Mouse (Mus musculus) G1E (cell line): ENCODE results near the gene Ednra. TPM values are rescaled to one million over a fixed set of nuclear protein-coding genes. Genes with fewer than 3 reads are reported as not detected.

ENCODE experiments used
- ATAC-seq: 2 replicates; pipeline ENCODE4 v1.8.0; 2016; ENCODE audit warnings: mild to moderate bottlenecking; ENCODE audit not compliant: insufficient number of reproducible peaks, poor library complexity, low FRiP score, severe bottlenecking; ENCODE audit errors: extremely low read depth
- DNase-seq: peaks from one replicate; pipeline ENCODE4 v3.0.0; 2012; ENCODE audit warnings: low spot score
- H3K27me3 ChIP-seq: 2 replicates; pipeline ENCODE4 v1.6.1; 2012; ENCODE audit warnings: mild to moderate bottlenecking, low read length, inconsistent platforms; ENCODE audit not compliant: insufficient read depth
- H3K36me3 ChIP-seq: replicated peaks from 2 replicates; pipeline ENCODE3; 2012; ENCODE audit warnings: mild to moderate bottlenecking, inconsistent platforms
- H3K4me1 ChIP-seq: 2 replicates; pipeline ENCODE4 v1.6.1; 2012; ENCODE audit warnings: low read depth, low read length, inconsistent platforms, mixed read lengths; ENCODE audit not compliant: insufficient read depth
- H3K4me3 ChIP-seq: 2 replicates; pipeline ENCODE4 v1.5.1; 2012; ENCODE audit warnings: low read depth, mild to moderate bottlenecking, inconsistent platforms, low read length, moderate library complexity, mixed read lengths
- H3K9me3 ChIP-seq: replicated peaks from 2 replicates; pipeline ENCODE4 v1.6.1; 2012; ENCODE audit warnings: inconsistent platforms
- CTCF ChIP-seq: IDR thresholded peaks from 2 replicates; pipeline ENCODE4 v1.5.1; 2012; ENCODE audit warnings: low read depth, low read length, inconsistent platforms, mixed read lengths
- GATA1 ChIP-seq: IDR thresholded peaks from 2 replicates; pipeline ENCODE4 v1.6.1; 2012; ENCODE audit warnings: borderline replicate concordance, low read length, inconsistent platforms, mixed read lengths
- GATA2 ChIP-seq: IDR thresholded peaks from 2 replicates; pipeline ENCODE4 v1.6.1; 2012; ENCODE audit warnings: low read depth, low read length, inconsistent platforms, borderline replicate concordance
- POLR2AphosphoS5 ChIP-seq: IDR thresholded peaks from 2 replicates; pipeline ENCODE4 v1.6.1; 2012; ENCODE audit warnings: low read depth, low read length, inconsistent platforms; ENCODE audit not compliant: insufficient replicate concordance
- TAL1 ChIP-seq: conservative IDR thresholded peaks from 2 replicates; pipeline ENCODE4 v1.6.1; 2012; ENCODE audit warnings: low read depth, low read length, inconsistent platforms, mixed read lengths
- polyA plus RNA-seq: library from polyadenylated mRNA; stranded (reverse); fragments of >175 nt; gene quantifications from 2 replicates; pipeline ENCODE4 v1.2.3, GENCODE M21; 2012
- total RNA-seq, 2 experiments: library from RNA; stranded (forward) in 1 of 2; stranded (reverse) in 1 of 2; fragments of 200-1000 nt in 1 of 2; fragments of >200 nt in 1 of 2; fragmentation: Nextera tagmentation in 1 of 2; gene quantifications; 2 replicates each; pipeline ENCODE4 v1.2.3; 2014 to 2017

Ednra gene
- total and polyA plus RNA-seq, 3 experiments = 0.11 TPM; not detected in 2

DNA sequence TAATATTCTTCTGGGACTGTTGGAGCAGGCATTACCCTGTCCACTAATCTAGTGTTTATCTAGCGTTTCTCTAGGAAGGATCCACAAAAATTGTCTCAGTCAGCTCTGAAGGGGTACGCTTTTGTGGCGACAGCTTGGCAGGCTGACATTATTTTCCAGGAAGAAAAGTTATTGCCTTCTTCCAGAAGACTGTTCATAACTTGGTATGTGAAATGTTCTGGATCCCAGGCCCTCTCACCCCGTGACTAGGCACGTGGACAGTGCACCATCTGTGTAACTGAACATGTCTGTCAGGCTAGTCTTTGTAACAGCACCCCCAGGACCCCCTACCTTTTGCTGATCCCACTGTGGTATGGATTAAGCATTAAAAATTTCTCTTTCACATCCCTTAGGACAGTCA is 1.1 kb upstream of the Ednra start:
- no peaks in the 10 kb centered on the region for H3K9me3 ChIP-seq
- no peaks in the 10 kb centered on the region for H3K36me3 ChIP-seq
- H3K4me1 ChIP-seq = peaks cover 27% of the 10 kb centered on the region
- peaks cover 10% of the 10 kb centered on the region; the same call in 1 of the 2 replicates for H3K27me3 ChIP-seq
- no peak for DNase-seq
- no peak for ATAC-seq
- no peak for TF ChIP-seq POLR2AphosphoS5
- TF ChIP-seq GATA2 = no peak
- TF ChIP-seq CTCF = no peak
- TF ChIP-seq TAL1 = no peak
- TF ChIP-seq GATA1 = no peak
- H3K4me3 ChIP-seq = no peak overlapping the region

DNA sequence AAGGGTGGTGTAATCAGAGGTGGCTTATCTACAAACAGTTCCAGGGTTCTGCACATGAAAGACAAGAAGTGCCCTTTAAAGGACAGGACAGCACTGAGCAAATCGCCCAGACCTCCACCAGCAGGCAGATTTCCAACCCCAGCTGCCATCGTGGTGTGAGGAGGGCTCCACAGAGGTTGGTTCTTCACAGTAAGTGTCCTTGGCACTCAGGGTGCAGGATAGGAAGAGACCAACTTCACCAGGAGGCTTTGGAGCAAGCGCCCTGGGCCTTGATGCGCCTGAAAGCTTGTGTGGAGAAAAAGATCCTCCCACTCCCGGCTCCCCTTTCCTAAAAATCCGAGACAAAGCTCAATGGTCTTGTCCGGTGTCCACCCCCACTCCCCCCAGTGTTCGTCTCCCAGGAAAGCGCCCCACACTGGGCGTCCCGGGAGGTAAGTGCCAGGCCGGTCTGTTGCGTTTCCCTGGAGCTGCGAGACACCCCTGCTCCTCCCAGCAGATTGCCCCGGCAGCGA is 674 bp downstream of the Ednra start:
- DNase-seq (no peak), ATAC-seq (no peak)
- H3K9me3 ChIP-seq = no peaks in the 10 kb centered on the region
- H3K4me3 ChIP-seq = peak overlapping the region; percentile 69
- TF ChIP-seq POLR2AphosphoS5 = no peak
- TF ChIP-seq GATA2 = no peak
- TF ChIP-seq TAL1 = no peak
- TF ChIP-seq GATA1 = no peak
- no peak for TF ChIP-seq CTCF
- peaks cover 10% of the 10 kb centered on the region; the same call in 1 of the 2 replicates for H3K27me3 ChIP-seq
- H3K4me1 ChIP-seq = peaks cover 35% of the 10 kb centered on the region
- no peaks in the 10 kb centered on the region for H3K36me3 ChIP-seq

DNA sequence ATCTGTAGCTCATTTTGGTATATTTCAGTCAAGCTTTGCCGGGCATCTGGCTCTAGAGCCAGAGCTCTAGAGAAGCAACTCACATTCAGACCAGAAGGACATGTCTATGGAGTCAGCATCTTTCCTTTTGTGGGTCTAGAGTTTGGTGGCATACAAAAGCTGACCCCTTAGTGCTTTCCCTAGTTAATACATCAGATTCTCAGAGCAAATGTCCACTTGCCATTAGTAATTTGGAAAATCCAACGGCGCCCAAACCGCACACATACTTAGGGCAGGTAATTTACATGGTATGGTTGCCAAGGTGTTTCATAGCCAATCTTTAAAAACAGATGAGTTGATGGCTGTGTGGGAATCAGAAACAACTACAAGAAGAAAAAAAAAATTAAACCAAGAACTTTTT is 1.2 kb downstream of the Ednra start:
- H3K4me1 ChIP-seq = peaks cover 35% of the 10 kb centered on the region

DNA sequence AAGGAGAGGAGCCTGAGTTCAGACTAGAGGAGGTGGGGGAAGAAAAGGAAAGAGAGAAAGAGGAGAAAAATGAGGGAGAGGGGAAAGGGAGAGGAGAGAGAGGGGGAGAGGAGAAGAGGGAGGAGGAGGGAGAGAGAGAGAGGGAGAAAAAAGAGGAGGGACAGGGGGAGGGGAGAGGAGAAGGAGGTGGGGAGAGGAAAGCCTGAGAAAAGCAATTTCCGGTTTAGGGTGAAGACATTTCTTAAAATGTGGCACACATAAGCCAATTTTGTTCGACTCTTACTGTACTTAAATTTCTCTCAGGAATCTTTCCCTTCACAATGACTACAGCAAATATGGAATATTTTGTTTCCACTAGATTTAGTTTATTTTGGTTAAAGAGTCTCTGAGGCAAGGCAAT is 5.3 kb downstream of the Ednra start:
- Histone ChIP-seq H3K9me3 (no peaks in the 10 kb centered on the region), H3K27me3 (peaks cover 6% of the 10 kb centered on the region; the same call in 1 of the 2 replicates), H3K4me3 (no peak overlapping the region), H3K4me1 (peaks cover 17% of the 10 kb centered on the region), H3K36me3 (no peaks in the 10 kb centered on the region)
- no peak for DNase-seq
- TF ChIP-seq TAL1 (no peak), POLR2AphosphoS5 (no peak), GATA1 (no peak), GATA2 (no peak)
- ATAC-seq = no peak

More for the DNA sequence above, 1.2 kb downstream of the Ednra start:
- H3K27me3 ChIP-seq = peaks cover 10% of the 10 kb centered on the region; the same call in 1 of the 2 replicates
- H3K4me3 ChIP-seq = no peak overlapping the region; the same call in 1 of the 2 replicates
- no peak for ATAC-seq
- no peak for TF ChIP-seq CTCF
- H3K9me3 ChIP-seq = no peaks in the 10 kb centered on the region
- no peak for DNase-seq
- no peaks in the 10 kb centered on the region for H3K36me3 ChIP-seq

DNA sequence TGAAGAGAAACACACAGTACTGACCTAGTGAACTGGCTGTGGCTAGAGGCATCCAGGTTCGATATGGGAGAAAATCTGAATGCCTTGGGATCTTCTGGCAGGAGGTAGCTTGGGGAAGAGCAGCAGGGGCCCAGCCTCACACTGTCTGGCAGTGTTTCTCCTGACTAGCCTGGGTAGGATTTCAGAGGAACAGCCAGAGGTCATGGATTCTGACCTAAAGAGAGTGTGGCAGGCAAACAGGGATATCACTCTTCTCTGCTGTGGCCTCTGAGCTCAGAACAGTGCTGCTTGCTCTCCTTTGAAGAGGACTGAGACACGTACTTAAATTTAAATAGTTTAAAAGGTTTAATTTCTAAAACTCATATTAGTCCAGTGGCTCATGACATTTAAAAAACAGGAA is 7.2 kb downstream of the Ednra start:
- Histone ChIP-seq H3K4me3 (no peak overlapping the region), H3K9me3 (no peaks in the 10 kb centered on the region), H3K4me1 (peaks cover 19% of the 10 kb centered on the region), H3K27me3 (no peaks in the 10 kb centered on the region), H3K36me3 (no peaks in the 10 kb centered on the region)
- DNase-seq = no peak
- no peak for TF ChIP-seq CTCF
- TF ChIP-seq TAL1 = no peak
- no peak for TF ChIP-seq POLR2AphosphoS5
- no peak for TF ChIP-seq GATA1
- TF ChIP-seq GATA2 = no peak
- no peak for ATAC-seq

DNA sequence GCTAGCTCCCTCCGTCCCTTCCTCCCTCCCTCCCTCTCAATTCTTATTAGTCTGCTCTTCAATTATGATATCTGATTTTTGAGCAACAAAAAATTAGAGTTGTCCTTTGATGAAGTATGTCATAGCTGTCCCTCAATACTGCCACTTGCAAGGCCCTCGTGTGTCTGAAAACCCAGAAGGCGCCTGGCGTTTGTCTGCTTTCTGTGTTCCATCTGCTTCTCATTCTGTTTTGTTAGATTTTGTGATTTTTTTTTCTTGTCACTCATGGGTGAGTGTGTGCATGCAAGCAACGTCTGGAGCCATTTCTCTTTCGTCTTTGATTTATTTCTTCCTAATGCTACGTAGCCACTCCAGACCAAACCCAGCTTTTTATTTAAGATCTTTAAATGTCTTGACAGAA is 9.8 kb downstream of the Ednra start:
- Histone ChIP-seq H3K4me3 (no peak overlapping the region), H3K9me3 (no peaks in the 10 kb centered on the region), H3K27me3 (no peaks in the 10 kb centered on the region), H3K4me1 (peaks cover 10% of the 10 kb centered on the region; the same call in 1 of the 2 replicates), H3K36me3 (no peaks in the 10 kb centered on the region)
- ATAC-seq (no peak), DNase-seq (no peak)
- no peak for TF ChIP-seq GATA1
- TF ChIP-seq GATA2 = no peak
- no peak for TF ChIP-seq CTCF
- TF ChIP-seq POLR2AphosphoS5 = no peak
- TF ChIP-seq TAL1 = no peak
